Mouse (Mus musculus) lung, adult 2 months (tissue): Measurements from ENCODE around the gene Grik4. TPM values are rescaled to one million over a fixed set of nuclear protein-coding genes. Genes with fewer than 3 reads are reported as not detected.
A peak's percentile ranks its signal among the peaks of the same experiment; 100 is the strongest.
"Not testable (repeated sequence)": the region's sequence is repeated elsewhere in the genome, so short reads cannot be mapped to it uniquely, and the experiment has no call there.

ENCODE experiments used
- DNase-seq: peaks from one replicate; pipeline ENCODE4 v3.0.0; 2022
- H3K4me1 ChIP-seq: fragments of 200-500 bp; 2 replicates; pipeline ENCODE4 v1.6.1; 2011; ENCODE audit warnings: low read length; ENCODE audit not compliant: control insufficient read depth, insufficient read depth
- H3K4me3 ChIP-seq: fragments of 200-500 bp; replicated peaks from 2 replicates; pipeline ENCODE3; 2011; ENCODE audit warnings: low read depth, mild to moderate bottlenecking, control low read depth, low read length; ENCODE audit errors: extremely low read depth
- CTCF ChIP-seq: fragments of 200-500 bp; IDR thresholded peaks from 2 replicates; pipeline ENCODE4 v1.5.1; 2011; ENCODE audit warnings: mild to moderate bottlenecking, low read length, control low read depth; ENCODE audit not compliant: insufficient read depth
- POLR2A ChIP-seq: fragments of 200-500 bp; IDR thresholded peaks from 2 replicates; pipeline ENCODE4 v1.6.1; 2011; ENCODE audit warnings: low read depth, mild to moderate bottlenecking, control low read depth, low read length, borderline replicate concordance; ENCODE audit errors: extremely low read depth
- WGBS: fragments of 180-500 bp; shearing (Covaris S2); methylation state at CpG from one replicate; pipeline ENCODE4 v1.1.7; 2018; 5-methylcytosine and 5-hydroxymethylcytosine counted together
- polyA plus RNA-seq: library from polyadenylated mRNA; depleted of rRNA; stranded (reverse); fragments of >200 nt; gene quantifications from 2 replicates; pipeline ENCODE4 v1.2.3, GENCODE M21; 2012; rRNA removed

Grik4 gene
- polyA plus RNA-seq, result 0.31 and 0.93 TPM in 2 replicates

GRCm38 (mm10) chr9:42943781-42944535, at the start of gene Grik4:
Gene Grik4 (minus strand): TSS chr9:42944493.
- 2% methylated on average over 67 of the region's 68 CpGs for WGBS
- peak; percentile 14 for DNase-seq
- TF ChIP-seq POLR2A, result no peak
- no peak for TF ChIP-seq CTCF
- H3K4me3 ChIP-seq, result peak within 1 kb of the TSS; percentile 52
- peaks cover 4% of the 10 kb centered on the region; the same call in 1 of the 2 replicates for H3K4me1 ChIP-seq

- H3K4me1 ChIP-seq, result no peaks in the 10 kb centered on the region
- H3K4me3 ChIP-seq, result no peak overlapping the region
- 88% methylated on average over 4 of the region's 4 CpGs for WGBS
- no peak for DNase-seq
- TF ChIP-seq CTCF, result no peak
- TF ChIP-seq POLR2A, result no peak
Observed at GRCm38 (mm10) chr9:42993659-42994058, 49.4 kb upstream of the Grik4 start.

- TF ChIP-seq POLR2A (no peak), CTCF (no peak)
- DNase-seq, result no peak
- Histone ChIP-seq H3K4me3 (no peak overlapping the region), H3K4me1 (no peaks in the 10 kb centered on the region)
- WGBS, result 73% methylated on average over 4 of the region's 4 CpGs
Observed at GRCm38 (mm10) chr9:42987988-42988387, 43.7 kb upstream of the Grik4 start.

GRCm38 (mm10) chr9:42968894-42969521, 24.7 kb upstream of the Grik4 start:
- 64% methylated on average over 11 of the region's 11 CpGs for WGBS
- no peaks in the 10 kb centered on the region for H3K4me1 ChIP-seq
- DNase-seq, result no peak

GRCm38 (mm10) chr9:42967731-42968130, 23.4 kb upstream of the Grik4 start:
- Histone ChIP-seq H3K4me3 (no peak overlapping the region), H3K4me1 (no peaks in the 10 kb centered on the region)
- DNase-seq, result no peak
- no peak for TF ChIP-seq POLR2A
- no peak for TF ChIP-seq CTCF
- 78% methylated on average over 9 of the region's 9 CpGs for WGBS

More at GRCm38 (mm10) chr9:42968894-42969521, 24.7 kb upstream of the Grik4 start:
- no peak for TF ChIP-seq CTCF
- TF ChIP-seq POLR2A, result no peak
- no peak overlapping the region for H3K4me3 ChIP-seq

GRCm38 (mm10) chr9:42964809-42965208, 20.5 kb upstream of the Grik4 start:
- not testable (repeated sequence) for H3K4me3 ChIP-seq

GRCm38 (mm10) chr9:42964366-42964765, 20.1 kb upstream of the Grik4 start:
- no peak for DNase-seq
- TF ChIP-seq CTCF (no peak), POLR2A (no peak)
- 85% methylated on average over 12 of the region's 12 CpGs for WGBS
- Histone ChIP-seq H3K4me3 (no peak overlapping the region), H3K4me1 (no peaks in the 10 kb centered on the region)

More at GRCm38 (mm10) chr9:42964809-42965208, 20.5 kb upstream of the Grik4 start:
- DNase-seq, H3K4me1 ChIP-seq: not testable (repeated sequence)
- 76% methylated on average over 3 of the region's 3 CpGs for WGBS

GRCm38 (mm10) chr9:42962506-42962905, 18.2 kb upstream of the Grik4 start:
- WGBS, result 79% methylated on average over 6 of the region's 6 CpGs
- TF ChIP-seq CTCF (no peak), POLR2A (no peak)
- no peak for DNase-seq
- Histone ChIP-seq H3K4me3 (no peak overlapping the region), H3K4me1 (no peaks in the 10 kb centered on the region)

- Histone ChIP-seq H3K4me3 (no peak overlapping the region), H3K4me1 (no peaks in the 10 kb centered on the region)
- WGBS, result 35% methylated on average over 7 of the region's 7 CpGs
- no peak for DNase-seq
- no peak for TF ChIP-seq POLR2A
- no peak for TF ChIP-seq CTCF
Observed at GRCm38 (mm10) chr9:42958401-42958800, 14.1 kb upstream of the Grik4 start.

GRCm38 (mm10) chr9:42948381-42948780, 4.1 kb upstream of the Grik4 start:
- H3K4me1 ChIP-seq, result peaks cover 4% of the 10 kb centered on the region; the same call in 1 of the 2 replicates

More at GRCm38 (mm10) chr9:42948381-42948780, 4.1 kb upstream of the Grik4 start:
- TF ChIP-seq CTCF, result no peak
- TF ChIP-seq POLR2A, result no peak
- DNase-seq, result no peak
- H3K4me3 ChIP-seq, result no peak overlapping the region
- 55% methylated on average over 1 of the region's 1 CpGs for WGBS
